Mouse (Mus musculus): ENCODE measurements around the gene Selenom. TPM values are rescaled to one million over a fixed set of nuclear protein-coding genes. Genes with fewer than 3 reads are reported as not detected.

Selenom gene
- polyA plus RNA-seq, 1 experiment = 111 TPM

DNA sequence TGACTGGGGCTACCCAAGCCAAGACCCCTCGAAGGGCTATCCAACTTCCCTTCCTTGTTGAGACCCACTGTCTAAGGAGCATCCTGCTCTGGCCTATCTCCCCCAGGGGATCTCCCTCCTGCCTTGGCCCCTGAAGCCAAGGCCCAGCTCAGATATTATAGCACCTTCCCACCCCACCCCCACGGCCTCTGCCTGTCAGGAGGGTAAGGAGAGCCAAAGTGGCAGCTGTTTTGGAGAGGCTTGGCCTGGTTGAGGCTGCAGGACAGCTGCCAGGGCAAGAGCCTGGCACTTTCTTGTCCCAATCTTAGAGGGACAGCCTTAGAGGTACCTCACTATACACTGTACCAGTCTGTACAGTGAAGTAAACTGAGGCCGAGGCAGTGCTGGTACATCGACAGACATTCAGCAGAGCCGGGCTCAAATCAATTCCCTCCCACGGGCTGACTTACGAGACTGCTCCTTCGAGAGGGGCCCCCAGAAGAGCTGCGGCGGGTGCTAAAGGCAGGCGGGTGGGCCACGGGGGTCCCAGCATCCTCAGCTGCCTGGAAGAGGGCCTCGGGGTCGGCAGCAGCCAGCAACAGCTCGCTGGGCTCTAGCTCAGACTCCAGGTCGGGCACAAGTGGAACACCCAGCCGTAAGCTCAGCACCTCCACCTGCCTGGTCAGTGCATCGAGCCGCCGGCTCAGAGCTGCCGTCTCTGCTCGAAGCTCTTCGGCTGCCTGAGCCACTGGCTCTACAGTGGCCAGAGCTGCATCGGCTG lies 12.7 kb downstream of the Selenom start:
- Histone ChIP-seq H3K4me3 (replicated peaks; ENCODE audit: extremely low read depth, low read depth, low read length) (no peak overlapping the region), H3K4me1 (ENCODE audit: control insufficient read depth, insufficient read depth, low read length) (no peaks in the 10 kb centered on the region)
- TF ChIP-seq POLR2A (IDR thresholded peaks at IDR 0.05; ENCODE audit: borderline replicate concordance, extremely low read depth, low read depth, low read length) (no peak), CTCF (IDR thresholded peaks at IDR 0.05; ENCODE audit: insufficient read depth, low read length) (no peak)
- WGBS = 91% methylated on average over 24 of the region's 24 CpGs
- no peak for DNase-seq

- TF ChIP-seq POLR2A (IDR thresholded peaks at IDR 0.05; ENCODE audit: borderline replicate concordance, extremely low read depth, low read depth, low read length) (no peak), CTCF (IDR thresholded peaks at IDR 0.05; ENCODE audit: insufficient read depth, low read length) (no peak)
- Histone ChIP-seq H3K4me1 (ENCODE audit: control insufficient read depth, insufficient read depth, low read length) (no peaks in the 10 kb centered on the region), H3K4me3 (replicated peaks; ENCODE audit: extremely low read depth, low read depth, low read length) (no peak overlapping the region)
- no peak for DNase-seq
- whole genome bisulfite sequencing = 83% methylated on average over 8 of the region's 8 CpGs
Measured at GRCm38 (mm10) chr11:3527766-3528165, 13.3 kb downstream of the Selenom start.

- TF ChIP-seq POLR2A (IDR thresholded peaks at IDR 0.05; ENCODE audit: borderline replicate concordance, extremely low read depth, low read depth, low read length) = no peak
- no peak for TF ChIP-seq CTCF (IDR thresholded peaks at IDR 0.05; ENCODE audit: insufficient read depth, low read length)
- DNase-seq = no peak
- Histone ChIP-seq H3K4me3 (replicated peaks; ENCODE audit: extremely low read depth, low read depth, low read length) (no peak overlapping the region), H3K4me1 (ENCODE audit: control insufficient read depth, insufficient read depth, low read length) (no peaks in the 10 kb centered on the region)
- WGBS = 94% methylated on average over 6 of the region's 6 CpGs
Measured at GRCm38 (mm10) chr11:3528208-3528607, 13.7 kb downstream of the Selenom start.

DNA sequence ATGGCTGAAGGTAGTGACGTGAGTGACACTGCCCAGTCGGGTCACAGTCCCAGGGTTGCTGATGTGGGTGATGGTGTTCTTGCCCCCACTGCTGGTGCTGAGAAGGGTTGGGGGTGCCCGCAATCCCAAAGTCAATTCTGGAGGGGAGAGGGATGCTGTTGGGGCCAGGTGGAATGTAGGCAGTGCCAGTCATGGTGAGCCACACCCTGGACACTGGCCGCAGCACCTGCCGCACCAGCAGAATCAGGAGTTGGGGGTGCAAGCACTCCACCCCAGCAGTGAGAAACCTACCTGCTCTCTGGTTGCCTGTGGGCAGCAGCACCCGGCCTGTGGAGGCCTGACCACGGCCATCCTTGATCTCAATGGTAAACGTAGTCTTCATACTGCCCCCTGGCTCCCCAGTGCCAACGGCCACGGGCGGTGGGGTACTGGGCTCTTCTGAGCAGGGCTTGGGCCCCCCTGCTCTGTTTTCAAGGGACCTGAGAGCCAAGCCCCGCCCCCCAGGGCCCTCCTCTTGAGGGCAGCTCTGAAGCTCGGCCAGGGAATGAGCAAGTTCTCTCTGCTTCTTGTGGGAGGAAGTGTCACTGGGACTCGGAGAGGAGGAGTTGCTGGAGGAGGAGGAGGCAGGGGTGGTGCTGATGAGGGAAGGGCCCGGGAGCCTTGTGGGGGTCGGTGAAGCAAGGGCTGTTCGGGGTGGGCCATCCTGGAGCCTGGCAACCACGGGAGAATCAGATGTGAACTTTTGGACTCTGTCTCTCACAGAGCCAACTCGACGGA lies 15.2 kb downstream of the Selenom start:
- TF ChIP-seq CTCF (IDR thresholded peaks at IDR 0.05; ENCODE audit: insufficient read depth, low read length) (no peak), POLR2A (IDR thresholded peaks at IDR 0.05; ENCODE audit: borderline replicate concordance, extremely low read depth, low read depth, low read length) (no peak)
- Histone ChIP-seq H3K4me1 (ENCODE audit: control insufficient read depth, insufficient read depth, low read length) (no peaks in the 10 kb centered on the region), H3K4me3 (replicated peaks; ENCODE audit: extremely low read depth, low read depth, low read length) (no peak overlapping the region)
- DNase-seq = no peak
- 72% methylated on average over 20 of the region's 20 CpGs for WGBS

- no peak for DNase-seq
- no peak overlapping the region for H3K4me3 ChIP-seq (replicated peaks; ENCODE audit: extremely low read depth, low read depth, low read length)
Measured at GRCm38 (mm10) chr11:3530731-3531130, 16.2 kb downstream of the Selenom start.

DNA sequence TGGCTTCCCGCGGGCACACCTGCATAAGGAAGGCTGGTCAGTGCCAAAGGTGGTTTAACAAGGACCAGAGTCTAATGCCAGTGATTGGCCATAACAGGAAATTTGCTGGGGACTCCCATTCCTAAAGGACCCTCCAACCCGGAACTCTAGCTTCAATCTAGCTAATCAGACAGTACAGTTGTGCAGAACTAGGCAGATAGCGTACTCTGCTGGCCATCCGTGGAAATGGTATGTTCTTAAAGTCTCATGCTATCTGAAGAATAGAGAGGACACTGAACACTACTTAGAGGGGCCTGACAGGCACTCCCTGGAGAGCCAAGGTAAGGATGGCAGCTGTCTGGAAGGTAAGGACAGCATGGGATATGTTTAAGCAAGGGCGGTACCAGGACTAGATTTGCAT lies 17.1 kb downstream of the Selenom start:
- H3K4me1 ChIP-seq (ENCODE audit: control insufficient read depth, insufficient read depth, low read length) = peaks cover 2% of the 10 kb centered on the region; the same call in 1 of the 2 replicates
- no peak for DNase-seq
- H3K4me3 ChIP-seq (replicated peaks; ENCODE audit: extremely low read depth, low read depth, low read length) = no peak overlapping the region
- TF ChIP-seq POLR2A (IDR thresholded peaks at IDR 0.05; ENCODE audit: borderline replicate concordance, extremely low read depth, low read depth, low read length) = no peak
- WGBS = 81% methylated on average over 6 of the region's 6 CpGs

More at GRCm38 (mm10) chr11:3530731-3531130, 16.2 kb downstream of the Selenom start:
- WGBS = 100% methylated on average over 3 of the region's 3 CpGs
- TF ChIP-seq POLR2A (IDR thresholded peaks at IDR 0.05; ENCODE audit: borderline replicate concordance, extremely low read depth, low read depth, low read length) = no peak
- TF ChIP-seq CTCF (IDR thresholded peaks at IDR 0.05; ENCODE audit: insufficient read depth, low read length) = no peak
- H3K4me1 ChIP-seq (ENCODE audit: control insufficient read depth, insufficient read depth, low read length) = no peaks in the 10 kb centered on the region

GRCm38 (mm10) chr11:3532101-3532931 lies 17.8 kb downstream of the Selenom start:
- WGBS = 87% methylated on average over 16 of the region's 16 CpGs
- TF ChIP-seq CTCF (IDR thresholded peaks at IDR 0.05; ENCODE audit: insufficient read depth, low read length) = no peak
- no peak for TF ChIP-seq POLR2A (IDR thresholded peaks at IDR 0.05; ENCODE audit: borderline replicate concordance, extremely low read depth, low read depth, low read length)
- DNase-seq = no peak

GRCm38 (mm10) chr11:3533406-3533932 lies 19.0 kb downstream of the Selenom start:
- no peak overlapping the region for H3K4me3 ChIP-seq (replicated peaks; ENCODE audit: extremely low read depth, low read depth, low read length)
- 87% methylated on average over 17 of the region's 17 CpGs for WGBS
- no peak for DNase-seq
- TF ChIP-seq CTCF (IDR thresholded peaks at IDR 0.05; ENCODE audit: insufficient read depth, low read length) (no peak), POLR2A (IDR thresholded peaks at IDR 0.05; ENCODE audit: borderline replicate concordance, extremely low read depth, low read depth, low read length) (no peak)
- peaks cover 6% of the 10 kb centered on the region; the same call in 1 of the 2 replicates for H3K4me1 ChIP-seq (ENCODE audit: control insufficient read depth, insufficient read depth, low read length)

More at GRCm38 (mm10) chr11:3532101-3532931, 17.8 kb downstream of the Selenom start:
- H3K4me3 ChIP-seq (replicated peaks; ENCODE audit: extremely low read depth, low read depth, low read length) = no peak overlapping the region
- peaks cover 2% of the 10 kb centered on the region; the same call in 1 of the 2 replicates for H3K4me1 ChIP-seq (ENCODE audit: control insufficient read depth, insufficient read depth, low read length)

DNA sequence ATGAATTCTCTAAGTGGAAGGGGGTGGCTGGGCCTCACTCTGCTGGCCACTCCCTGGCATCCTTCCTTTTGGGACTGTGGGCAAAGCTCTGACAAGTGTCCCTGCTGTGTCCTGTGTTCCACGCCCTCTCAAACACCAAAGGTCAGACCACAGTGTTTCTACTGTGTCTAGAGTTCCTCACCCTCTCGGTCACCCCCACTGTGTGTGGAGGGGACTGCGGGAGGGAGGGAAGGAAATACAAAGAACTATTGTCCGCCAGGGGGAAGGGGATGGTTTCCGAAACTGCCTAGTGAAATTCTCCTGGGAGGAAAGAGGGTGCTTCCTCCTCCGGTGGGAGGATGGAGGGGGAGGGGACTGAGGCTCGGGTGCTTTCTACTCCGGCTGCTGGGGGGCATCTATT lies 20.5 kb downstream of the Selenom start:
- no peak overlapping the region for H3K4me3 ChIP-seq (replicated peaks; ENCODE audit: extremely low read depth, low read depth, low read length)
- no peak for DNase-seq
- peaks cover 6% of the 10 kb centered on the region; the same call in 1 of the 2 replicates for H3K4me1 ChIP-seq (ENCODE audit: control insufficient read depth, insufficient read depth, low read length)
- TF ChIP-seq POLR2A (IDR thresholded peaks at IDR 0.05; ENCODE audit: borderline replicate concordance, extremely low read depth, low read depth, low read length) (no peak), CTCF (IDR thresholded peaks at IDR 0.05; ENCODE audit: insufficient read depth, low read length) (no peak)
- WGBS = 12% methylated on average over 8 of the region's 8 CpGs

Data from lung, adult 2 months (tissue).